30 mouse cellular contexts compared by ENCODE assay signal in the genomic region with DNA sequence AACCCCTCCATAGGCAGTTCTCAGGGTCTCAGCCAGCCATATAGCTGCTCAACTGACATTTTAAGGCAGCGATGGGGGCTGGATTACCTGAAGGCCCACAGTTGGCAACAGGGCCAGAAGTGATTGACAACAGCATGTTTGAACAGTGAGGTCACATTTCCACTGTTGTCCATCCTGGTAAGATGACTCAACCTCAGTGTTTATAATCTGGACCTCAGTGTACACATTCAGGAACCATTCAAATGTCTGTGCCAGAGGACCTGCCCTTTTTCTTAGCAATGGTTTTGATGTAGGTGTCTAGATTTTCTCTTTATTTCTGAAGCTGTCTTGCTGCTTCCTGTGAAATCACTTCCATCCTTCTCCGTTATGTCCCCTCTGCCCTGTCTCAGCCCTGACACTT.
A peak's percentile ranks its signal among the peaks of the same experiment; 100 is the strongest.
DNase-seq lines count a peak whose midpoint lies in the region; ATAC-seq and TF ChIP-seq lines count a peak whose summit lies in the region.
"Had no signal": no experiment of that assay in that cellular context is flagged by ENCODE, and none has a peak within 500 bp of the region (broad histone marks: within the 10 kb centered on the region; RNA-seq: fewer than 3 reads in every experiment).

No protein-coding gene starts in this region.

- no peak overlapping the region for H3K4me3 ChIP-seq in liver, adult 2 months (ENCODE audit: insufficient read depth, low read depth, low read length)
- H3K4me3 ChIP-seq in liver, embryonic 13.5 days (replicated peaks), result no peak overlapping the region
- H3K4me3 ChIP-seq in myocyte, result no peak overlapping the region
- H3K4me3 ChIP-seq: embryonic facial prominence, embryonic 13.5 days; forebrain, embryonic 13.5 days; heart, adult 2 months; hindbrain, embryonic 12.5 days; left cerebral cortex, adult 2 months; limb, embryonic 15.5 days; midbrain, embryonic 12.5 days; neural tube, embryonic 12.5 days had no signal

- peaks cover 2% of the 10 kb centered on the region; the same call in 1 of the 2 replicates for H3K4me1 ChIP-seq in liver, adult 2 months (ENCODE audit: control insufficient read depth, insufficient read depth, low read length)
- H3K4me1 ChIP-seq in liver, embryonic 13.5 days (replicated peaks), result peaks cover 64% of the 10 kb centered on the region
- H3K4me1 ChIP-seq: forebrain, embryonic 13.5 days; hindbrain, embryonic 12.5 days; midbrain, embryonic 12.5 days had no signal

- H3K27me3 ChIP-seq in liver, adult 2 months (ENCODE audit: control insufficient read depth, insufficient read depth, low read length), result no peaks in the 10 kb centered on the region
- no peaks in the 10 kb centered on the region for H3K27me3 ChIP-seq in liver, embryonic 13.5 days
- no peaks in the 10 kb centered on the region for H3K27me3 ChIP-seq in myocyte (ENCODE audit: control insufficient read depth, insufficient read depth, insufficient read length)
- H3K27me3 ChIP-seq: embryonic facial prominence, embryonic 13.5 days; forebrain, embryonic 13.5 days; hindbrain, embryonic 12.5 days; limb, embryonic 15.5 days; midbrain, embryonic 12.5 days; neural tube, embryonic 12.5 days had no signal

- TF ChIP-seq POLR2A in liver, adult 2 months (IDR thresholded peaks at IDR 0.05; ENCODE audit: extremely low read depth, insufficient read depth, low read length), result no peak
- TF ChIP-seq POLR2A in myocyte (IDR thresholded peaks at IDR 0.05; ENCODE audit: insufficient read length, low read depth), result no peak

- ATAC-seq in liver, embryonic 13.5 days (ENCODE audit: low read depth), result peak; percentile 13; the same call in 1 of the 2 replicates
- ATAC-seq in granulocyte monocyte progenitor cell, adult 5-6 weeks (replicated peaks; ENCODE audit: poor library complexity, severe bottlenecking), result no peak
- ATAC-seq in erythroblast, adult 5-6 weeks (replicated peaks; ENCODE audit: low FRiP score, poor library complexity, severe bottlenecking), result no peak
- ATAC-seq: activated CD4-positive, CD25-positive, alpha-beta regulatory T cell, adult 4 months; forebrain, embryonic 13.5 days had no signal

- H3K79me2 ChIP-seq in liver, adult 2 months (ENCODE audit: control insufficient read depth, insufficient read depth, low read length), result no peaks in the 10 kb centered on the region
- H3K79me2 ChIP-seq in myocyte (ENCODE audit: control insufficient read depth, insufficient read depth), result no peaks in the 10 kb centered on the region

- no peak for TF ChIP-seq CTCF in liver, adult 2 months (IDR thresholded peaks at IDR 0.05; ENCODE audit: low read depth, low read length)

- H3K36me3 ChIP-seq in liver, adult 2 months (ENCODE audit: control insufficient read depth, insufficient read depth, low read length), result no peaks in the 10 kb centered on the region
- no peaks in the 10 kb centered on the region for H3K36me3 ChIP-seq in liver, embryonic 13.5 days
- no peaks in the 10 kb centered on the region for H3K36me3 ChIP-seq in myocyte (ENCODE audit: control insufficient read depth, insufficient read depth)
- H3K36me3 ChIP-seq: embryonic facial prominence, embryonic 13.5 days; hindbrain, embryonic 12.5 days; limb, embryonic 15.5 days; midbrain, embryonic 12.5 days; neural tube, embryonic 12.5 days had no signal

- H3K27ac ChIP-seq in liver, adult 2 months (replicated peaks; ENCODE audit: insufficient read depth, low read depth, low read length), result no peak overlapping the region
- H3K27ac ChIP-seq in liver, embryonic 13.5 days, result peak overlapping the region; percentile 60; the same call in 1 of the 2 replicates
- H3K27ac ChIP-seq: embryonic facial prominence, embryonic 13.5 days; forebrain, embryonic 13.5 days; heart, adult 2 months; hindbrain, embryonic 12.5 days; kidney, postnatal 0 days; left cerebral cortex, adult 2 months; limb, embryonic 15.5 days; midbrain, embryonic 12.5 days; neural tube, embryonic 12.5 days had no signal

- 46% methylated on average over 2 of the region's 2 CpGs for WGBS in liver, adult 2 months
- WGBS in liver, embryonic 13.5 days (ENCODE audit: insufficient replicate concordance), result 73% methylated on average over 2 of the region's 2 CpGs

- H3K9ac ChIP-seq in liver, adult 2 months (ENCODE audit: low read depth, low read length), result no peak overlapping the region
- no peak overlapping the region for H3K9ac ChIP-seq in liver, embryonic 13.5 days
- H3K9ac ChIP-seq: embryonic facial prominence, embryonic 13.5 days; forebrain, embryonic 13.5 days; hindbrain, embryonic 12.5 days; limb, embryonic 15.5 days; midbrain, embryonic 12.5 days; neural tube, embryonic 12.5 days had no signal

- peak; percentile 76 for DNase-seq in liver, adult 2 months (ENCODE audit: extremely low read depth, low read depth, low spot score)
- no peak for DNase-seq in liver
- peak; percentile 84 for DNase-seq in 3T3-L1 (ENCODE audit: low read depth, low spot score)
- DNase-seq in liver, embryonic 13.5 days, result no peak
- no peak for DNase-seq in adrenal gland, adult 2 months
- DNase-seq: adrenal gland, postnatal 10 days; B cell, adult 2 months; cerebellum, adult 18-20 months; cerebellum, postnatal 25 days; embryo, embryonic 11 days; gastrocnemius, postnatal 14 days; heart, adult 2 months; kidney, adult 2 months; layer of hippocampus, adult 9-11 months; left cerebral cortex, postnatal 4 days; right cerebral cortex, postnatal 25 days; spleen, adult 18-20 months; thymus, postnatal 25 days had no signal

- no peaks in the 10 kb centered on the region for H3K9me3 ChIP-seq in liver, embryonic 13.5 days (replicated peaks)
- H3K9me3 ChIP-seq: embryonic facial prominence, embryonic 13.5 days; forebrain, embryonic 13.5 days; hindbrain, embryonic 12.5 days; limb, embryonic 15.5 days; midbrain, embryonic 12.5 days; neural tube, embryonic 12.5 days had no signal

- H3K4me2 ChIP-seq in liver, embryonic 13.5 days, result no peak overlapping the region
- H3K4me2 ChIP-seq in myocyte (ENCODE audit: low read depth), result peak overlapping the region; percentile 5
- H3K4me2 ChIP-seq: embryonic facial prominence, embryonic 13.5 days; forebrain, embryonic 13.5 days; hindbrain, embryonic 12.5 days; limb, embryonic 15.5 days; midbrain, embryonic 12.5 days; neural tube, embryonic 12.5 days had no signal

- H3ac ChIP-seq in myocyte (ENCODE audit: control insufficient read depth, insufficient read length), result no peak overlapping the region

TF ChIP-seq in myocyte, 11 proteins besides CTCF, POLR2A, EP300 and RAD21:
- TF ChIP-seq MYOG (IDR thresholded peaks at IDR 0.05; ENCODE audit: control insufficient read depth in 1 of 3, insufficient read depth in 1 of 3, insufficient read length in 2 of 3, low read depth in 2 of 3) (no peak), MYOD1 (IDR thresholded peaks at IDR 0.05; ENCODE audit: control insufficient read depth in 1 of 3, insufficient read length in 2 of 3, low read depth in 2 of 3) (peak in 2 of 3 experiments; percentile 9 to 59)

Comparison
In these comparisons a context has a peak if more than half of its experiments do, and no peak if none do; other contexts are left out.
1. DNase-seq: peak in liver, adult 2 months (single experiment) and 3T3-L1 (single experiment); none in liver (single experiment), liver, embryonic 13.5 days (single experiment) and adrenal gland, adult 2 months (single experiment).